Mouse (Mus musculus) v-Abl transformed pro-B cells (cell line): ENCODE measurements around the gene Pex12.

Source experiments
- in situ Hi-C, 2 experiments: fragments of 400-800 bp; cut with MboI; formaldehyde crosslinking; loops; one replicate each; pipeline ENCODE4 v1.15.1; 2025; ENCODE audit not compliant: unreplicated experiment in 2 of 2

Pex12 gene

DNA sequence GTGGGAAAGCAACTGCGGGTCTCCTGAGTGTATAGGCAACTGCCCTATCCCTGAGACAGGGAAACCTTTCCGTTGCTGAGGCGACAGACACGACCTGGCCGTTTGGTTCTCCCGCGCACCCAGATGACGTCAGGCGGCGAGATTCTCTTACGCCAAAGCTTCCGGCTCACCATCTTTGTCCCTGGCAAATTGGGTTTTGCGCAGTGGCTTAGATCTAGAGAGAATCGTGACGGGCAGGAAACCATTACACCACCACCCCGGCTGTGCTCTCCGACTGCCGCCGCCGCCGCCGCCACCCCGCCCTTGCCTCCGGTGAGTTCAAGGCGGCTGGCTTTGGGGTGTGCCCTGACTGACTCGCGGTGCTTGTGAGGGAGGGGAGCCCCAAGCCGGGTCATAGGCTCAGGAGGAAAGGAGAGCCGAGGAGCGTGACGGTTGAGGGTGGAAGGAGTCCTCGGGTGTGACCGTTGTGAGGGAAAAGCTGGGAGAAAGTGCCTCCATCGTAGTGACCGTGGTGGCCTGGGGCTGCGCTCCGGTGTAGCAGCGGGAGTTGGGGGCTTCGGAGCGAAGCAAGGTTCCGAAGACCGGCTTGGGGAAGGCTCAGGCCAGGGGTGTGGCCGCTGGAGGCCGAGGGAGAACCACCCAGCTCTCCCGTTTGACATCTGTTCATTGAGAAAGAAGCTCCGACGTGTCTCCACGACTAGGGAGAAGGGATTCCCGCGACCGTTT lies at the start of gene Pex12:
Gene Pex12, minus strand, starts transcription at position 61 of the 726 bp plus-strand sequence.
- in situ Hi-C loops: loop anchor here in 1 of 2 experiments (25.0 kb wide), 1 partner anchor 1535 kb away; the partner anchor contains the start of gene Dhrs11

DNA sequence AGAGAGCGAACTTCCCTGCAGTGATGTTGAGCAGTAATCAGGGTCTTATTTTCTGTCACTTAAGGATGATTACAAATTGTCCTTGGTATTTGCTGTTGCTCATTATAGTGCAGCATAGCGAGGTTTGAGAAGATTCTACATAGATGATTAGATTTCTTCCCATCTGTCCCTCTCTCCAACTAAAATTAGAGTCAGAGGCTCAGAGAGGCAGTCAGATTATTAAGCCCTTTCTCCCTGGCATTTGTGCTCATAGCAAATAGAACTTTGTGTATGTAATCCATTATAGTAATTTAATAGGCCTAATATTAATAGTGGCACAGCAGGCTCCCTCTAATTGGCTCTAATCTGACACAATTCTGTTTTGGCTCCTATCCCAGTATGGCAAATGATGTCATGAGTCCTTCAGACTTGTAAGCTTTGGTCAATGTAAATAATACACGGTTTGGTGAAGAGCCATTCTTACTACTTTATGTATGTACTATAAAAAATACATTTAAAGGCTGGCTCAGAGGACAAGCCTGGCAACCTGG lies 39.4 kb upstream of the Pex12 start:
- in situ Hi-C loops: no loop called here

DNA sequence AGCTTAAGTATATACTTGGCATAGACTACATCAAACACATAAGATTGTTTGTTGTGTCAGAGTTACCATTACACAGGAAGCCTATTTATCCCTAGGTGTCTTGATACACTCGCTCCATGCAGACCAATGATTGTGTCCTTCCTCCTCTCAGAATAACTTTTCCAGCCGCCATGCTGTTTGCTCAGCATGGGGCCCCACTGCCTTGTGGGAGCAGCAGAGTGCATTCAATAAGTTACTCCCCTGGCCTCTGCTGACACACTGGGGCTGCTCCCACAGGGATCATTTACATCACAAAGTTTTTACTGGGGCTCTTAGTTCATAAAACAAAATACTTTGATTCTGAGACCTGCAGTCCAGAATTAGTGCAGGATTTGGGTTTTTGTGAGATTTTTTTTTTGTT lies 37.3 kb upstream of the Pex12 start:
- in situ Hi-C loops: no loop called here

DNA sequence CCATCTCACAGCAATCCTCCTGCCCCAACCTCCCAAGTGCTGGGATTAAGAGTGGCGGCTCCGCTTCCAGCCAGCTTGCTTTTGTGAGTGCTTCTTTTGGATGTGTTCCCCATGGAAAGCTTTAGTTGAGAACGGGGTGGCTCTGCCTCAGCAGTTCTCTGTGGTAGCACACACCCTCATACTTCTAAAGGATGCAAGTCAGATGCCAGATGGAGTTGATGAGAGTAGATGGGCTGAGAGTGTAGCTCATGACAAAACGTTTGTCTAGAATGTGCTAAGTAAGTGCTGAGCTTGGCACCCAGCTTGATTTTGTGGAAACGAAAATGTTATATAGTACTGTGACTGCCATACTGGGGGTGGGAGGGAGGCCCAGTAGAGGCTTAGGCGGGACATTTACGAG lies 33.4 kb upstream of the Pex12 start:
- in situ Hi-C loops: no loop called here

DNA sequence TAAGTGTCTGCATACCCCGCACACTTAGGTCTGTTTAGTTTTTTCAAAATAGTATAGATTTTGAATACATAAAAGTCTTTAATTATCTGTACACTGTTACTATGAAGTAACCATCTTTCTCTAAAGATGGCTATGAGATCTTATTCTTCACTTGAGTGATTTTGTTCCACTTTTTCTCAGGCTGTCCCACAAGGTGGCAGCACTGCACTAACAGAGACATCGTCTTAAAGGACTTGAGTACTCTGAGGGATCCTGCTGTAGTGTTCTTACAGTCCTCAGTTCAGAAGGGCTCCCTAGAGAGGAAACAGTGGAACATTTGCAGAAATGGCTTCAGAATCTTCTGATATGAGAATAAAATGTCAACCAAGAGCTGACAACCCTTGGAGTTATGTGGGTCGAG lies 25.0 kb upstream of the Pex12 start:
- in situ Hi-C loops: loop anchor here in 1 of 2 experiments (10.0 kb wide), 1 partner anchor 97 kb away; the partner anchor contains the start of gene Gas2l2

DNA sequence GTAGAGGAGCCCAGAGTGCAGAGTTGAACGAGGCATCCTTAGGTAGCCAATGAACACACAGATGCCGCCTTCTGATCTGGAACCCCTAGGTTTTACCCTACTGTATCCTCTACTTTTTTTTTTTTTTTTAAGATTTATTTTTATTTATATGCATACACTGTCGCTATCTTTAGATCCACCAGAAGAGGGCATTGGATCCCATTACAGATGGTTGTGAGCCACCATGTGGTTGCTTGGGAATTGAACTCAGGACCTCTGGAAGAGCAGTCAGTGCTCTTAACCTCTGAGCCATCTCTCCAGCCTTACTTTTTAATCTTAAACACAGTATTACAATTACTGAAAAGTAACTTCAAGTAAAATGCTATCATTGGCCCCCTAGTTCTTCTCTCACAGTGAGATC lies 24.3 kb upstream of the Pex12 start:
- in situ Hi-C loops: loop anchor here in 1 of 2 experiments (10.0 kb wide), 1 partner anchor 98 kb away; the partner anchor contains the start of gene Gas2l2

DNA sequence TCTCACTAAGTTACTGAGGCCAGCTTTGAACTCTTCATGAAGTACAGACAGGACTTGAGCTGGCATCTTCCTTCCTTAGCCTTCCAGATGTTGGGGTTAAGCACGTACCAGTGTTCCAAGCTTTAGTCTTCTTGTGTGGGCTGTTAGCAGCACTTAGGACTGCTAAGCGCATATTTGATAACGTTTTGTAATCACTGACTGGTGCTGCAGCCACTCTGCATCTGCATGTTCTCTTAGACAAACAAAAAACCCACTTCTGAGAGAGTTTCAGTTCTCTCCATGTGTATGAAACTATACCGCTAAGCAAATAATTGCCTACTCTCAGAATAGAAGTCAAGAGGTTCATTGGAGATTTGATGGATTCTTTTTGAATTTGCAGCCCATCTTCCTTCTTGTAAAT lies 16.7 kb upstream of the Pex12 start:
- in situ Hi-C loops: loop anchor here in 1 of 2 experiments (25.0 kb wide), 1 partner anchor 1518 kb away; the partner anchor contains the start of gene Dhrs11

DNA sequence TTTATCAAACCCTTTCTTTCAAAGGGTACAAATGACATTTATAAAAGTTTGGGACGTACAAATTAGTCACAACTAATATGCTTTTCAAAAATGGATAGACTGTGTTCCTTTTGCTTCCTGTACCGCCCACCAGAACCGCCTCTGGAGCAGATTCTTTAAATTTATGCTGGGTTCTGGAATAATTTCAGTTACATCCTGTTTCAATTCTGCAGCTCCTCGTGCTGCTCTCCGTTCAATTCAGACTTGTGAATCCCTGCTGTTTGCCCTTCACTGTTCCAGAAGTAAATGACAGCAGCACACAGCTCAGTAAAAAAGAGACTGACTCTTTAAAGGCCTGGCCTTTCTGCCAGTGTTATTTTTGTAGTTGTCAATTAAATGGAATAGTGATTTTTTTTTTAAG lies 10.1 kb upstream of the Pex12 start:
- in situ Hi-C loops: loop anchor here in 1 of 2 experiments (25.0 kb wide), 1 partner anchor 1525 kb away; the partner anchor contains the start of gene Dhrs11

DNA sequence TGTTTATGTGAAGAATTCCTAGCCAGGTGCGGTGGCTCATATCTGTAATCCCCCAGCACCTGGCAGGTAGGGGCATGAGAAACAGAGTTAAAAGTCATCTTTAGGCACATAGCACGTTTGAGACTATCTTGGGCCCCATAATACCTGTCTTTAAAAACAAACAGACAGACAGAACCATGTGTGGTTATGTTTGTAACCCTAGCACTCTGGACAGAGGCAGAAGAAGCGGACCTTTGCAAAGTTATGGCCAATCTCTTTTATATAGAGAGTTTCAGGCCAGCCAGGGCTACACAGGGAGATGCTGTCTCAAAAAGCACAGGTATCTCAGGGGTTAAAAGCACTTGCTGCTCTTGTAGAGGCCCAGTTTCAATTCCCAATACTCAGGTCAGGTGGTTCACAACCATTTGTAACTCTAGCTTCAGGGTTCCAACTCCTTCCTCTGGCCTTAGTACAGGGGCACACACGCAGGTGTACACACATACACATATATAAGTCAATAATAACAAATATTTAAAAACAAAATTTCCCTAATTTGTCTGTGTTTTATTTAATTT lies 4.4 kb upstream of the Pex12 start:
- in situ Hi-C loops: loop anchor here in 1 of 2 experiments (25.0 kb wide), 1 partner anchor 1531 kb away; the partner anchor contains the start of gene Dhrs11

DNA sequence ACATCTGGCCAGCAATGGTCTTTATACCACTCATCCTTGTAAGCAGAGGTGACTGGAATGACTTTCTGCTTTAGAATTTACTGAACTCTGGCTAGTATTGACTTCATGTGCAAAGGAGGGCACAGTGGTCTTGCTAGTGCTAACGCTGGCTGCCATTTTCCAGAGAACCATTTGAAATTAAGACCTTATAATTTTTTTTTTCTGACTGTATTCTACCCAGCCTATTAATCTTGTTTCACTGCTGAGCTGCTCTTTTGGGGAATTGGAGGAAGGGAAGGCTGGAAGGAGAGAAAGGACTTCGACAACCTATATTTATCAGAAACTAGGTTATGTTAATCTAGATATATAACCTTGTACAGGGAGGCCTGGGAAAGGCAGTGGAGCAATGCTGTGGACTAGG lies 2.1 kb upstream of the Pex12 start:
- in situ Hi-C loops: loop anchor here in 1 of 2 experiments (25.0 kb wide), 1 partner anchor 1533 kb away; the partner anchor contains the start of gene Dhrs11

DNA sequence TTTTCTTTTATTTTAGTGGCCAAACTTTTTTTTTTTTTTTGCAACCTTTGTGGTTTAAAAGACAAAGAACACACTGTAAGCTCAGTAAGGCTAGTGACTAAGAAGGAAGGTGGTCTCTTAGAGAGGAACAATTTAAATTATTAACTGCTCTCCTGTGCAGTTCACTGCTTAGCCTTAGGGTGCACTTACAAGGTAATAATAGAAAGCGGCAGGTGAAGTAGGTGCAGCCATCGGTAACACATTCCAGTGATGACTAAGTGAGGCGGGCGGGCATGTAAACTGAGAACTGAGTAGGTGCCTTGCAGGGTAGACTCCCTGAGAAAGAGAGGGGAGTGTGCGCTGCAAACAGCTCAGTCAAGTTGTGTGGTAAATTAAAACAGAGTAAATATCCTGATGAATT lies 1.4 kb upstream of the Pex12 start:
- in situ Hi-C loops: loop anchor here in 1 of 2 experiments (25.0 kb wide), 1 partner anchor 1534 kb away; the partner anchor contains the start of gene Dhrs11

DNA sequence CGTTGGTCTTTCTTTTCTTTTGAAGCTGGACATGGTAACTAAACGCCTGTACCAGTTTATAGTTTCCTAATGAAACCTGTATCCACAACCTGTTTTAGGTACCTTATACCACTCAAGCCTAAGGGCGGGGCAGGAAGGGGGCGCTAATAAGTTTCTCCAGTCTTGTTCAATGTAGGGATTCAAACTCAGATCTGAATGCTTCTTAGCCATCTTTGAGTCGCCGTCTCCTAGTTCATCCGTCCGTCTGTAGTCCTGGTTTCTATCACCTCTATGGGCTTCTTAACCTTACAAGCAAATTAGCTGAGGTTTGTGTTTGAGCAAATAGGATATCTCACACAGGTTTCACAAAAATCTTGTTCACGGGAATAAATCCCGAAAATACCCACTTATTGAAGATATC lies 262 bp downstream of the Pex12 start:
- in situ Hi-C loops: loop anchor here in 1 of 2 experiments (25.0 kb wide), 1 partner anchor 1535 kb away; the partner anchor contains the start of gene Dhrs11

DNA sequence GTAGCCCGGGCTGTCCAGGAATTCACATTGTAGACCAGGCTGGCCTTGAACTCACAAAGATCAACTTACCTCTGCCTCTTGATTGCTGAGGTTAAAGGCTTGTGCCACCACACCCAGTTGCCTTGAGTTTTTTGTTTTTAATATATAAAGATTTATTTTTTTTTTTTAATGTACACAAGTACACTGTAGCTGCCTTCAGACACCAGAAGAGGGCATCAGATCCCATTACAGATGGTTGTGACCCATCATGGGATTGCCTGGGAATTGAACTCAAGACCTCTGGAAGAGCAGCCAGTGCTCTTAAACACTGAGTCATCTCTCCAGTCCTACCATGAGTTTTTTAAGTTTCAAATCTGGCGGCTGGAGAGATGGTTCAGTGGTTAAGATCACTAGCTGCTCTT lies 955 bp downstream of the Pex12 start:
- in situ Hi-C loops: loop anchor here in 1 of 2 experiments (25.0 kb wide), 1 partner anchor 1536 kb away; the partner anchor contains the start of gene Dhrs11

DNA sequence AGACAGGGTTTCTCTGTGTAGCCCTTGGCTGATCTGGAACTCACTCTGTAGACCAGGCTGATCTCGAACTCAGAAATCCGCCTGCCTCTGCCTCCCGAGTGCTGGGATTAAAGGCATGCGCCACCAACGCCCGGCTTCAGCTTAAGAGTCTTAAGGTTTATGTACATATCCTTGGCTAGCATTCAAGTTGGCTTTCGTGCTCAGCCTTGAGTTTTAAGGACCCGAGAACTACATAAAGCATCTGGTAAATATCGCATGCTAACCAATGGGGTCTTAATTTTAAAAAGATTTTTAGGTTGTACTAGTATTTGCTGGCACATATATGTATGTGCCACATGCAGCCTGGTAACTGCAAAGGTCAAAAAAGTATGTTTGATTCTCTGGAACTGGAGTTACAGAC lies 2.7 kb downstream of the Pex12 start:
- in situ Hi-C loops: loop anchor here in 1 of 2 experiments (25.0 kb wide), 1 partner anchor 1538 kb away; the partner anchor contains the start of gene Dhrs11

DNA sequence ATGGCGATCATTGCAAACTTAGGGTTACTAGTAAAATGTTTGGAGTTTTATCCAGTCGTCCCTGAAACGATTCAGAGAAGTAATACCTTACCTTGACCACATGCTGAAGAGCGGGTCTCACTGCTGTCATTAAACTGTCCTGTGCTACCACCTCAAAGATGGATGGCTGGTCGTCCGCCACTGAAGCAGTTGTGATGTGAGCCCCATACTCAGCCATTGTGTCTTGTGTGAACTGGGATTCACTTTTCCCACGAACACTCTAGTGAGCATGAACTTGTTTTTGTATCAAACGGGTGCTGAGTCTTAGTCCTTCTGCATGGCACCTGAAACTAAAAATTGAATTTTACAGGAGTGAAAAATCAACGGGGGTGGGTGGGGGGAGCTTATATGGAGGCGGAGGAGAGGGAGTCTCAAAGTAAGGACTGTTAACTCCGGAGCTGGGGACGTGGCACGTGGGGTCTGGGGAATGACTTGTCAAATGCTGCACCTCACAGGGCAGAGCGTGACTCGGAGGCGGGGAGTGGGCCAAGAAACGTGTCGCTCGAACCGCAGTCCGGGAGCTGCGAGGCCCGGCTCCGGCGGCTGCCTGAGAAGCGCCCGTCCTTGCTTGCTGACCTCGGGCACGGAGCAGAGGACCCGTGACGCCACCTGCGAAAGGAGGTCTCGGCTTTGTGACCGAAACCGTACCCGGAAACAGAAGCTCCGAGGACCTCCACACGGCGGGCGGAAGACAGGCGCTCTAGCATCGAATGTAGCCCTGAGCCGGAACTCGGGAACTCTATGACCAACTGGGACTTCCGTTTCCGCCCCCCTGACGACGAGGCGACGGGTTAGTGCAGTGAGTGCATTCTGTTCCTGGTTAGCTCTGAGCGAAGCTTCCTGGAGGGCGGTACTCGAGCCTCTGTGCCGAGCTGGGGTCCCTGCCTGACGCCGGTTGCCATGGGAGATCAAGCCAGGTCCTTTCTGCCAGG lies 3.9 kb downstream of the Pex12 start, which contains the start of gene Ap2b1:
Gene Ap2b1, plus strand, starts transcription at position 800 of the 971 bp plus-strand sequence.
- in situ Hi-C loops: no loop called here

DNA sequence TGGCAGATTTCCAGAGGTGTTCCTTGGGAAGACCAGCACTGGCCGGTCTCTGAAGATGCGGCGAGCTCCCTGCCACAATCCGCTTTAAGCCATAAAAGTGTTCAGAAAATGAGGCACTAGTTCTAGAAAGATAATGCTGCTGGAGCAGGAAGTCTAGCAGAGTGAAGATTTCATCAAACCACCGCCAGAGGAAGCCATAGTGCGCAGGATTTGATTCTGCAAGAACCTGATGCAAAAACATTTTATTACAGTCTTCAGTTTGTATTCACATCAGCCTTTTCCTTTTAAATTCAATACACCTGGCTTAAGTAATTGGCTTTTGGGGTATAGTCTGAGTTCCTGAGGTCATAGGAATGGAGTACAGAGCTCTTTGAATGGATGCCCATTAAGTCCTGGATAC lies 4.6 kb downstream of the Pex12 start:
- in situ Hi-C loops: no loop called here

DNA sequence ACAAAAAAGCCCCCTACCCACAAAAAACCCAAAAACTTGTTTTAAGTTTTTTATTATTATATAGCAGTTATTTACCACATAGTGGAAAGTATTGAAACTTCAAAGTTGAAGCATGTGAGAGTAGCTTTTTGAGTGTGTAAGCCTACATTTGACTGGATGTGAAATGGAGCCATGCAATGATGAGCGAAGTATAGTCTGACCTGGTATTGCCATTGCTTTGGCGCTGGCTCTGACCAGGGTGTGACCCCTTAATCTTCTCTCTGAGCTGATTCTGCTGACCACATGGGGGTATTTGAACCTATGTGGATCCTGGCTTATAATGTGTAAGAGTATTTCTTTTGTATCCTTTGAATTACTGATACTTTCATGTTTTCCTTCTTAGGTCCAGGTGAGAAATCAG lies 8.3 kb downstream of the Pex12 start:
- in situ Hi-C loops: no loop called here

DNA sequence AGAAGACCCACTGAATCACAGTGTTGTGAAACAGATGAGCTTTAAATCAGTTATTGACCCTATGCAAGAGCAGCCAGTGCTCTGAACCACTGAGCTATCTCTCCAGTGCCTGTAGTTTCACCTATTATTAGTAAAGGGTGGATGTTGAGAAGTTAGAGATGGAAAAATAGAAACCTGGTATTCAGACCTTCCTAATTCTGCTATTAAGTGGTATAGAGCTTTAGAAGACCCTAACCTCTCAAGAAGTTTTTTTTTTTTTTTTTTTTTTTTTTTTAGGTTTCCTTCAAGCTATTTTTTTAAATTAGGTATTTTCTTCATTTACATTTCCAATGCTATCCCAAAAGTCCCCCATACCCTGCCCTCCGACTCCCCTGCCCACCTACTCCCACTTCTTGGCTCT lies 9.2 kb downstream of the Pex12 start:
- in situ Hi-C loops: no loop called here

DNA sequence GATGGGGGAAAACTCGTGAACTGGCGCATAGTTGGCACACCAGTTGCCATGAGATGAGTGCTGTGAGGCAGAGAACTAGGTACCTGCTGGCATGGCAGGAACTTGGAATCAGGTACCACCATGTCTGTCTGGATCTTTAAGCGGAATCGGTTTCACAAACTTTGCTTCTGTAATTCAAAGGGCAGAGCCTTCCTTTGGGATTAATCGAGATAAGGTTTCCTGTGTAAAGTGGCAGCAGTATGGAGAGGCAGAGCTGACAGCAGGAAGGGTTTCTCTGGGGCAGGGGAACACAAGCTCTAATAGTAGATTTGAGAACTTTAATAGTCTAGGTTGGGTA lies 10.2 kb downstream of the Pex12 start:
- in situ Hi-C loops: no loop called here
